Mouse (Mus musculus) c-Kit-negative CD71-positive TER-119-positive erythroid progenitor cells, embryonic 14.5 days (primary cell): ENCODE measurements around the gene Frmd4a.
"Not testable (repeated sequence)": the region's sequence is repeated elsewhere in the genome, so short reads cannot be mapped to it uniquely, and the experiment has no call there.

Source experiments
- DNase-seq: peaks from one replicate; pipeline ENCODE4 v3.0.0-alpha.2; 2013; ENCODE audit warnings: low read depth, low spot score

The Frmd4a gene

GRCm38 (mm10) chr2:4196041-4196440 lies 178.5 kb downstream of the Frmd4a start:
- DNase-seq = no peak

GRCm38 (mm10) chr2:4209234-4209633 lies 191.7 kb downstream of the Frmd4a start:
- DNase-seq = no peak

- DNase-seq = no peak
These were observed 204.9 kb downstream of the Frmd4a start for GRCm38 (mm10) chr2:4222497-4222828.

- DNase-seq = no peak
These were observed 205.8 kb downstream of the Frmd4a start for GRCm38 (mm10) chr2:4223316-4223715.

GRCm38 (mm10) chr2:4226941-4227558 lies 209.5 kb downstream of the Frmd4a start:
- DNase-seq = no peak

GRCm38 (mm10) chr2:4227563-4227962 lies 210.0 kb downstream of the Frmd4a start:
- DNase-seq = no peak

- DNase-seq = no peak
These were observed 211.0 kb downstream of the Frmd4a start for GRCm38 (mm10) chr2:4228510-4228909.

- no peak for DNase-seq
These were observed 214.8 kb downstream of the Frmd4a start for GRCm38 (mm10) chr2:4232335-4232734.

- no peak for DNase-seq
These were observed 215.3 kb downstream of the Frmd4a start for GRCm38 (mm10) chr2:4232761-4233322.

GRCm38 (mm10) chr2:4237686-4238085 lies 220.2 kb downstream of the Frmd4a start:
- no peak for DNase-seq

GRCm38 (mm10) chr2:4249723-4250122 lies 232.2 kb downstream of the Frmd4a start:
- DNase-seq = no peak

- no peak for DNase-seq
These were observed 235.2 kb downstream of the Frmd4a start for GRCm38 (mm10) chr2:4252541-4253291.

- no peak for DNase-seq
These were observed 235.8 kb downstream of the Frmd4a start for GRCm38 (mm10) chr2:4253348-4253747.

GRCm38 (mm10) chr2:4254083-4254482 lies 236.6 kb downstream of the Frmd4a start:
- no peak for DNase-seq

GRCm38 (mm10) chr2:4256242-4256641 lies 238.7 kb downstream of the Frmd4a start:
- no peak for DNase-seq

- DNase-seq = no peak
These were observed 240.1 kb downstream of the Frmd4a start for GRCm38 (mm10) chr2:4257604-4258003.

GRCm38 (mm10) chr2:4258803-4259202 lies 241.3 kb downstream of the Frmd4a start:
- DNase-seq = not testable (repeated sequence)

- DNase-seq = no peak
These were observed 243.0 kb downstream of the Frmd4a start for GRCm38 (mm10) chr2:4260324-4261058.

- no peak for DNase-seq
These were observed 245.2 kb downstream of the Frmd4a start for GRCm38 (mm10) chr2:4262667-4263066.

GRCm38 (mm10) chr2:4267377-4267776 lies 249.9 kb downstream of the Frmd4a start:
- DNase-seq = no peak

- DNase-seq = no peak
These were observed 265.3 kb downstream of the Frmd4a start for GRCm38 (mm10) chr2:4282777-4283176.

- no peak for DNase-seq
These were observed 268.3 kb downstream of the Frmd4a start for GRCm38 (mm10) chr2:4285693-4286291.
